Mouse (Mus musculus) 416B (cell line): ENCODE results near the gene Slc51a.

Experiments
- DNase-seq: peaks from one replicate; pipeline ENCODE4 v3.0.0; 2011; ENCODE audit warnings: low read depth

The Slc51a gene

GRCm38 (mm10) chr16:32487234-32488111, at the start of gene Slc51a:
Slc51a (minus strand) TSS chr16:32487879.
- no peak for DNase-seq

GRCm38 (mm10) chr16:32535157-32535751, 47.6 kb upstream of the Slc51a start:
- no peak for DNase-seq

- no peak for DNase-seq
These were observed 45.5 kb upstream of the Slc51a start for GRCm38 (mm10) chr16:32532878-32533826.

- no peak for DNase-seq
These were observed 39.2 kb upstream of the Slc51a start for GRCm38 (mm10) chr16:32526906-32527305.

GRCm38 (mm10) chr16:32524244-32524615, 36.6 kb upstream of the Slc51a start:
- no peak for DNase-seq

- no peak for DNase-seq
These were observed 36.0 kb upstream of the Slc51a start for GRCm38 (mm10) chr16:32523462-32524243.

- no peak for DNase-seq
These were observed 35.0 kb upstream of the Slc51a start for GRCm38 (mm10) chr16:32522578-32523194.

GRCm38 (mm10) chr16:32520372-32520748, 32.7 kb upstream of the Slc51a start:
- peak; percentile 88 for DNase-seq

GRCm38 (mm10) chr16:32519656-32520371, 32.1 kb upstream of the Slc51a start:
- no peak for DNase-seq

GRCm38 (mm10) chr16:32517785-32518481, 30.3 kb upstream of the Slc51a start:
- no peak for DNase-seq

GRCm38 (mm10) chr16:32516006-32516962, 28.6 kb upstream of the Slc51a start:
- DNase-seq: no peak

GRCm38 (mm10) chr16:32513948-32514347, 26.3 kb upstream of the Slc51a start:
- DNase-seq: no peak

- no peak for DNase-seq
These were observed 25.7 kb upstream of the Slc51a start for GRCm38 (mm10) chr16:32513401-32513800.

- DNase-seq: no peak
These were observed 25.2 kb upstream of the Slc51a start for GRCm38 (mm10) chr16:32512921-32513320.

GRCm38 (mm10) chr16:32511827-32512490, 24.3 kb upstream of the Slc51a start:
- DNase-seq: no peak

GRCm38 (mm10) chr16:32511338-32511734, 23.7 kb upstream of the Slc51a start:
- no peak for DNase-seq

- DNase-seq: no peak
These were observed 23.0 kb upstream of the Slc51a start for GRCm38 (mm10) chr16:32510399-32511337.
